Mouse (Mus musculus) adipocyte (in vitro differentiated cells): ENCODE results near the gene Cmip.
A peak's percentile ranks its signal among the peaks of the same experiment; 100 is the strongest.

ENCODE experiments used
- DNase-seq: peaks from one replicate; pipeline ENCODE4 v3.0.0-alpha.2; 2016; ENCODE audit warnings: low spot score

Cmip gene

DNA sequence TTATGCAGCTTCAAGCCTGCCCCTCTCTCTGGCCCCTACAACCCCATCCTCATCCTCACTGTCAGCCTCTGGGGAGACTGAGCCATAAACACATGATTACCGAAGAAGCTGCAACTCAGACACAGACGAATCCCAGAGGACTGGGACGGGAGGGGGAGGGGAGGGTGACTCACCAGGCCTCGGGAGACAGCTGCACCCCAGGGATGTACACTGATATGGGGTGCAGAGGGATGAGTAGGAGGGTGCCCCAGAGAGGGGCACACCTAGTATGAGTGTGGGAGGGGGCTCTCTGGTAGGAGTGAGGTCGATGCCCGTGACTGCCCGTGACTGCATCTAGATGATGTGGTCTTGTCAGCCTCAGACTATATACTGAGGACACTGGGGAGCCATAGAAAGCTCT is 121.8 kb downstream of the Cmip start:
- DNase-seq: no peak

GRCm38 (mm10) chr8:117379131-117379530 is 122.3 kb downstream of the Cmip start:
- no peak for DNase-seq

DNA sequence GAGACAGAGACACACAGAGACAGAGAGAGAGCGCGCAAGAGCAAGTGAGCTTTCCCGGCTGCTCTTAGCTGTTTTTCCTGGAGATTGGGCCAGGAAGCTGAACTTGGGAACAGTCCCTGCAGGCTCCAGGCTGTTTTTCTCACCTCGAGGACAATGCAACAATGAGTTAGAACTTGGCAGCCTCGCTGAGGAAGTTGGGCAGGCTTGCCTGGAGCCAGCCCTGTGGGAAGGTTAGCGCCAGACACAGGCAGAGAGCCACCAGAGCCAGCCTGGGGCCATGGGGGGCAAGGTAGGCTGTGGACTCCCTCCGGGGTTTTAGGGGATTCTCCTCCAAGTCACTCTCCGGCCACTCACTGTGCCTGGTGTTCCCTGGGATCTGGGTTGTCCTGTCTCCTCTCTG is 123.9 kb downstream of the Cmip start:
- DNase-seq: peak; percentile 96

- DNase-seq: peak; percentile 46
These were observed 129.3 kb downstream of the Cmip start for GRCm38 (mm10) chr8:117386142-117386541.

GRCm38 (mm10) chr8:117387642-117388041 is 130.8 kb downstream of the Cmip start:
- DNase-seq: no peak

DNA sequence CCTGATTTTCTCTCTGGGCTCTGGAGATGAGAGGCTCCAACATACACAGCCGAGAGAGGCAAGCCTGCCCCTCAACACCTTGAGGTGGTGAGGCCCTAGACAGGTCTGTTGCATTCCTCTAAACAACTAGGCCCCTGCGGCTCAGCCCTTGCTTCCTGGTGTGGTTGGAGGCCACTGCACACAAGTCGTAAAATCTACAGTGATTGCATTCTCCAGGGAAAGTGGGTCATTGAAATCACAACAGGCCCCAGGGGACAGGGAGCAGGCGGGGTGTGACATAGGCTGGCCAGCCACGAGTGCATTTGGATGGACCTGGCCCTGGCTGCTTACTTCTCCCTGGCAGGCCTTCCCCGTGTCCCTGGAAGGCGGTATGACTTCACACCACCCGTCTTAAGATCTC is 131.5 kb downstream of the Cmip start:
- DNase-seq: peak; percentile 59

DNA sequence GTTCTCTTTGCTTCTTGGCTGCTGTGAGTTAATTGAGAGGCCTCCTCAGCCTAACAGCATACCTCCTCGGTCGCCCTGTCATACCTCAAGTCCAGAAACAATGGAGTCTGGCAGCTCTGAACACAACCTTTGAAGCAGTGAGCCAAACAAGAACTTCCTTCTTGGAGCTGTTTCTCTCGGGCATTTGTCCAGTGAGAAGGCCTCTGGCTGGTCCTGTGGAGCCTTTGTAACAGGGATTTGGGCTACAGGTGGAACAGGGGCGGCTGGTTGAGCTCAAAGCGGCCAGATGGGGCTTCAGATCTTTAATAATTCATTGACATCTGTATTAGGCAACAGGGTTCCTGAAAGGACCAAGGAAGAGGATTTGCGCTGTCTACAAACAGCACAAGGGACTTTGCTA is 137.0 kb downstream of the Cmip start:
- DNase-seq: no peak

DNA sequence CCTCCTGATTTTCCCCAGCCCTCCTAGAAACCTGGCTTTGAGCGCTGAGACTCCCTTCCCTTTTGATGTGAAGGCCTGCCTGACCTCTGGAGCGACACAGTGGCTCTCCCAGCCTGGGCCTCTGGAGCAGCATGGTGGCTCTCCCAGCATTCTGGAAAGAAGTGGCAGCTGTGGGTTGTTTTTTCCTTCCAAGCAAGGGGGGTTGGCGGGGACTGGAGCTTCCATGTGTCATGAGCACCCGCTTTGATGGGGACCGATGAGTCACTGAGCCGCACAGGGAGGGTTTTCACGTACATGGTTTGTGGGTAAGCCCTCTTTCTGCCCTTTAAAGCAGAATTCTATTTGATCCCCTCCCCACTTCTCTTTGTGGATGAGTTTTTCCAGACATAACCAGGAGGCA is 138.2 kb downstream of the Cmip start:
- DNase-seq: no peak

DNA sequence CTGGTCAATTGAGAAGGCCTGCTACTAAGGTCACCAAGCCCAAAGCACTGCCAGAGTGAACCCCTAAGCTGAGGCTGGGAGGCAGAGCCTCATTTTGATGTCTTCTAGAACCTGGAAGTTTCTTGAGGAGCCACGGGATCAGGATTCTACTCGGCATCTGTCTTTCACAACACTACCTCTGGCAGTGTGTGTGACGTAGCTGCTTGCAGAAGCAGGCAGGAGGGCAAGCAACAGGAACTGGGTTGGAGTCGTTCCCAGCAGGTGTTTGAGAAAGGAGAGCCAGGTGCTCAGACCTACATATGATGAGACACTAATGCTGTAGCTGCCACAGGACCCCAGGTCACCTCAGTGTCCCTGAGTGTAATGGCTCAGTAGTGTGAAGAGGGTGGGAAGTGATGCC is 140.0 kb downstream of the Cmip start:
- no peak for DNase-seq

DNA sequence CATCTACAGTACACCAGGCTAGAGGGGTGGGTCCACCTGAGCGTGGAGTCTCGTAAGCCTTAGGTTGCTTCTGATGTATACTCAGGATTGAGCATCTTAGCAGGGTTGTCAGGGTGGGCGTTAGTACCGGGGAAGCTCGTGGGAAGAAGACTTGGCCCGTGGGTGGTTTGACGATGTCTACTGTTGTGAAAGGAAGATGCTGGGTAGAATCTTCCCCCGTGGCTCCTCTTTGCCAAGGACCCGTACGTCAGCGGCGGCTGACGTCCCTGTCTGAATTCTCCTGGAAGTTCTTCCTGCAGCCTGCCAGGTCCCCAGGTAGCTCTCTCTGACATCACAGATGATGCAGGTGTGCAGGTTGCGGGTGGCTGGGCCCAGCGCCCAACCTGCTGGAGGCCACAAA is 140.9 kb downstream of the Cmip start:
- DNase-seq: no peak

DNA sequence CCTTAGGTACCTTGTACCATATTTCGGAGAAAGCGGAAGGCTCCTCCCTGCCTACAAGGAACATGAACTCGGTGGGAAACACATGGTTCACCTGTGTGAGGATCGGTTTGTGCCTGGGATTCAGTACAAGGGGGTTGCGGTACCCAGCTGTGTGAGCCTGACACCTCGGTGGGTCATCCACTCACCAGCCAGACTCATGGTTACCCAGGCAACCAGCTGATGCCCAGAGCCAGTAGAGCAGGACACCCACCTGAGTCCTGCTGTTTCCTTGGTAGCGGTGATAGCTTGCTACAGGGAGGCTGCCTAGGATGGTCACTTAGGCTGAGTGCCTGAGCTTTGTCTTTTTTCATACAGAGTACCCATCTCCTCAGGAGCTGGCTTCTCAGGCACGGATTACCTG is 142.4 kb downstream of the Cmip start:
- DNase-seq: no peak

DNA sequence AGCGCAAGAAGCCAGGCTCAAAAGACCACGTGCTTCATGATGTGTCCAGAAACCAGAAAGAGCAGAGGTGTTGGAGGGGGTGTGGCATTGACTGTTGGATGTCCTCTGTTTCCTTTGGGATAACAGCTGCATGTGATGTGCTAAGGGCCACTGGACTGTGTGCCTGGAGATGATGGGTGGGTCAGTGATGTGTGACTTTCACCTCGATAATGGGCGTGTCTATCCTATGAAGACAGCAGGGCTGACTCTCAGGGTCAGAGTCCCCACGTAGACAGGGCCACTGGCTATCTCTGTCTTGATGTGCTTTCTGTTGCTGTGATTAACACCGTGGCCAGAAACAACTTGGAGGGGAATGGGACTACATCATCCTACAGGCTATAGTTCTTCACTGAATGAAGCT is 144.0 kb downstream of the Cmip start:
- no peak for DNase-seq

DNA sequence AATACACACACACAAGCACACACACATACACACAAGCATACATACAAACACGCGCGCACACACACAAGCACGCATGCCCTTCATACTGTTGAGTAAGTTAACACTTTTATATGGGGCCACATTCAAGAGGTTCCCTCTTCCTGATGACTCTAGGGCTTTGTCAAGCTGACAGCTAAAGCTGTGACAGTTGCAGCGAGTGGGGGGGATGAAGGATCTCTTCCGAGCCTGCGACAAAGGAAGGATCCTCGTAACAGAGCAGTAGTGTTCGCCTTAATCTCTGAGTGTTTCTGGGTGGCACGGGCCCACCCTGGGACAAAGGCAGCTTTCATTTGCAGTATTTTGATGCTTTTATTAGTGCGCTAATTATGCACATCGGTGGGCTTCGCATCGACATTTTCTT is 145.0 kb downstream of the Cmip start:
- no peak for DNase-seq

DNA sequence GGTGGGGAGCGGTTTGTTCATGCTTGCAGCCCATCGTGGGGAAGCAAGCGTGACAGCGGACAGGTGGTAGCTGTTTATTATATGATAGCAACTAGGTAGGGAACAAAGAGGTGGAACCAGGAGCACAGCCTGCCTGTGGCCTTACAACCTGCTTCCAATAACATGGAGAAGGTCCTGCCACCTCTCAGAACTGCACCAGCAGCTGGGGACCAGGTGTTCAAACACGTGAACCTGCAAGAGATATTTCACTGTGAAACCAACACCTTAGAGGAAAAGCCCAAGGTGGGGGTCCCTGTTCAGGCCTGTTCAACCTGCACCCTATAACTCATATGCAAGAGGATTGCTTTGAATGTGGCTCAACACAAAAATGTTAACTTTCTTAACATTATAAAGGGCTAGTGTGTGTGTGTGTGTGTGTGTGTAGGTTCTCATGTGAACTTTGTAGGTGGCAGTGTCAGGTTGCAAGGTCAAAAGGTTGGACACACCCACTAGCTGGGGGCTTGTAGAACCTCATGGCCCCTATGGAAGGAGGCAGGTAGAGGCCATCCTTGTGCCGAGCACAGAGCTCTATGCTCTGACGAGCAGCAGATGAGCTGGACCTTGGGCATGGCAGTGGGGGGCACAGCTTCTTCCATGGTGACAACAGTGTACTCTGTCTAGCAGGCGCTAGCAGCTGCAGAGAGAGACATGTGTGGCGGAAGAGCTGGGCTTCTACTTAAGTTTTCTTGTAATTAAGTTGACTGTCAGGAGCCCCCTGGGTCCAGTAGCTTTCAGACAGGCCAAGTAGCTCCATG is 146.2 kb downstream of the Cmip start:
- DNase-seq: no peak

- DNase-seq: no peak
These were observed 147.0 kb downstream of the Cmip start for GRCm38 (mm10) chr8:117403705-117404476.

DNA sequence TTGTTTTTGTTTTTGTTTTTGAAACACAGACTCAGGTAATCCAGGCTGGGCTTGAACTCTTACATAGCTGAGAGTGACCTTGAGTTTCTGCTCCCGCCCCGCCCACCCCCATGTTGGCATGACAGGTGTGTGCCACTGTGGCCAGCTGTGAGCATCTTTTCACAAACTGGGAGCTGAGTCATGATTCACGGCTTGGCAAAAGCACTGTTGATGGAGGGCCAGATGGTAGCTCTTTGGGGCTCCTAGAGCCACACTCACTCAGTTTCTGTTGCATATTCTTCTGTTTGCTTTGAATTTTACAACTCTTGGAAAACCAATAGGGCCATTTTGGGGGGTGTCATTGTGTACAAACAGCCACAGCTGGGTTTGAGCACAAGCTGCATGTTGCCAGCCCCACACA is 149.2 kb downstream of the Cmip start:
- DNase-seq: no peak

DNA sequence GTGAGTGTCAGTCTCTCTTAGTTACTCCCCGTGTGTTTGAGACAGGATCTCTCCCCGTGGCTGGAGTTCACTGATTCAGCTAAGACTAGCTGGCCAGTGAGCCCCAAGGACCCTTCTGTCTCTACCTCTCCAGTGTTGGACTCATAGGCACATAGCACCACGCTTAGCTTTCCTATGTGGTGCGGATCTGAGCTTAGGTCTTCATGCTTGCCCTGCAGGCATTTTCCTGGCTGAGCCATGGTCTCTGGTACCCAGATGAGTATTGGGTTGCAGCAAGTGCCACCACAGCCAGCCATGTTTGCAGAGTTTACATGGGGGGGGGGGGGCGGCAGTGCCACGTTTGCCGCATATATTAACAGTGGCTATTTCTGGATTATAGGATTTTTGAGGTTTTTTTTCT is 151.8 kb downstream of the Cmip start:
- no peak for DNase-seq

DNA sequence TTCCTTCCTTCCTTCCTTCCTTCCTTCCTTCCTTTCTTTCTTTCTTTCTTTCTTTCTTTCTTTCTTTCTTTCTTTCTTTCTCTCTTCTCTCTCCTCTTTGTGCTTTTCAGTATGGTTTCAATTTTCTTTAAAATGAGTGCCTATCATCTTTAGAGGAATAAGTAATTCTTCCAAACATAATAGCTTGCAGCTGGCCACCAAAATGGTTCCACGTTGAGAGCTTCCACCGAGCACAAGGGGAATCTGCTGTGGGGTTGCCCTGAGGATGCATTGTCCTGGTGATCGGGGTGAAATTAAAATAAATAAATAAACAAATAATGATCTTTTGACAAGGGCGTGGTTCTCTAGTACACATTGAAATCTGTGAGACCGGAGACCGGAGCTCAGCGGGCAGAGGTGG is 152.2 kb downstream of the Cmip start:
- no peak for DNase-seq

DNA sequence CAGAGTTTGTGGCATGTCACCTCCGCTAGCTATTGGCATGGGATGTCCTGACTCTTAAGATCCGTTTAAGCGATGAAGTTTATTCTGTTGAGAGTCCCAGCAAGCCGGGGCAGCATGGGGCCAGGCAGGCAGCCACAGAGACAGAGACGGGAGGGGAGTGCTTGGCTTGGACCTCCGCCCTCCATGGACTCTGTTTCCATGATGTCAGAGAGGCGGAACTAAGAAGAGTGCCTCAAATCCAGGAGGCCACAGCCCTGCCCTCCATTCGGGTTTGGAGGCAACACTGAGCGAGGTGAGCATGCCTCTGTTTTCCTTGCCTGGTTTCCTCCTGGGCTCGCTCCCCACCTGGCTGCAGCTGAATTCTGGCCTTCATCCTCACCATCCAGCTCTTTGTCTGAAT is 153.5 kb downstream of the Cmip start:
- peak; percentile 47 for DNase-seq

GRCm38 (mm10) chr8:117410901-117411300 is 154.0 kb downstream of the Cmip start:
- no peak for DNase-seq

GRCm38 (mm10) chr8:117412232-117412631 is 155.4 kb downstream of the Cmip start:
- no peak for DNase-seq

GRCm38 (mm10) chr8:117417830-117418229 is 161.0 kb downstream of the Cmip start:
- DNase-seq: no peak

DNA sequence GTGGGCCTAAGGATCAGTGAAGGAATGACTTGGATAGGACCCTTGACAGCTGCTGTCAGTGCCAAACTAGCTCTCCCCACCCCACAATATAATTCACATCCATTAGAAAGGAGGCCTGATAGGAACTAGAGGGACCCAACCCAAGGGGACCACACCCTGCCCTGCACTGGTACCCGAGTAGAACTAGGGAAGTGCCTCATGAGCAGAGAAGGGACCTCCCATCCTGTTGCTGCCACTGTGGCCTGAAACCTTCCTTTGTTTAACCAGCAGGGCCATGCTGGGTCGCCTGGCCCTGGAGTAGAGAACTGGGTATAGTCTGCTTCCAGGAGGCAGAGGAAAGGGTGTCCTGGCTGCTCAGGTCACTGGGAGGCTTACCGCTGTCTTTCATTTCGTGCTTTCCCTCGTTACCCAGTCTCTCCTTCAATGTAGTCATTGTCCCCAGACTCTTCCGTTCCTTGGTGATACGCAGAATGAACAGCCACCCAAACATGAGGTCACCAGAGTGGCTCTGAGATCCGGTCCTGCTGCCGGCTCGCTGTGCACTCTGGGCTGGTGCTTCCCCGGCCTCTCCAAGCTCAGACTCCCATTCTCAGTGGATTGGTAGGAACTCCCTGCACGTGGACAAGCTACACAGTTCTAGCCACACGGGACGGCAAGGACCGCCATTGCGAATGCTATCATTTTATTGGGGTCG is 164.1 kb downstream of the Cmip start:
- no peak for DNase-seq
